Mouse (Mus musculus): ENCODE results near the gene Tmem184a.

Gene Tmem184a
- long read RNA-seq, experiment 1, result 0 reads
- long read RNA-seq, experiment 2, full-length matches to known transcripts, result 2 of 2 reads
- long read RNA-seq, experiment 2, partial matches to known transcripts, result 0 of 2 reads
- long read RNA-seq, experiment 2, other reads (novel, unspliced or antisense), result 0 of 2 reads

- intact Hi-C loops (cut with DNase I), result loop anchor here (5.0 kb wide), 1 partner anchor 37 kb away; no protein-coding TSS in a partner anchor
Measured at GRCm38 (mm10) chr5:139819538-139820181, at the start of gene Tmem184a. Tmem184a (minus strand) TSS chr5:139819917.

GRCm38 (mm10) chr5:139862759-139863158, 43.0 kb upstream of the Tmem184a start:
- intact Hi-C loops (cut with DNase I), result no loop called here

GRCm38 (mm10) chr5:139860328-139861104, 40.8 kb upstream of the Tmem184a start:
- intact Hi-C loops (cut with DNase I), result no loop called here

GRCm38 (mm10) chr5:139849626-139850320, 30.1 kb upstream of the Tmem184a start:
- intact Hi-C loops (cut with DNase I), result loop anchor here (5.0 kb wide), 1 partner anchor 58 kb away; the partner anchor contains the start of gene Elfn1

- intact Hi-C loops (cut with DNase I), result loop anchor here (2.0 to 5.0 kb wide), 6 partner anchors 93 to 558 kb away; no protein-coding TSS in a partner anchor
Measured at GRCm38 (mm10) chr5:139839142-139839541, 19.4 kb upstream of the Tmem184a start.

- intact Hi-C loops (cut with DNase I), result loop anchor here (2.0 to 5.0 kb wide), 6 partner anchors 94 to 559 kb away; no protein-coding TSS in a partner anchor
Measured at GRCm38 (mm10) chr5:139838476-139838892, 18.8 kb upstream of the Tmem184a start.

GRCm38 (mm10) chr5:139835706-139836105, 16.0 kb upstream of the Tmem184a start:
- intact Hi-C loops (cut with DNase I), result loop anchor here (5.0 kb wide), 5 partner anchors 97 to 562 kb away; no protein-coding TSS in a partner anchor

GRCm38 (mm10) chr5:139832125-139832524, 12.4 kb upstream of the Tmem184a start:
- intact Hi-C loops (cut with DNase I), result no loop called here

- intact Hi-C loops (cut with DNase I), result no loop called here
Measured at GRCm38 (mm10) chr5:139830734-139831133, 11.0 kb upstream of the Tmem184a start.

GRCm38 (mm10) chr5:139829384-139829783, 9.7 kb upstream of the Tmem184a start:
- intact Hi-C loops (cut with DNase I), result no loop called here

- intact Hi-C loops (cut with DNase I), result no loop called here
Measured at GRCm38 (mm10) chr5:139827593-139827992, 7.9 kb upstream of the Tmem184a start.

GRCm38 (mm10) chr5:139826357-139827055, 6.8 kb upstream of the Tmem184a start, which contains the start of the genes Gm26938 and Psmg3:
Gm26938 (minus strand) TSS chr5:139826407.
Psmg3 (minus strand) TSS chr5:139826885.
- intact Hi-C loops (cut with DNase I), result no loop called here

GRCm38 (mm10) chr5:139825947-139826346, 6.2 kb upstream of the Tmem184a start:
- intact Hi-C loops (cut with DNase I), result no loop called here

GRCm38 (mm10) chr5:139824531-139824930, 4.8 kb upstream of the Tmem184a start:
- intact Hi-C loops (cut with DNase I), result no loop called here

GRCm38 (mm10) chr5:139821466-139822459, 2.0 kb upstream of the Tmem184a start:
- intact Hi-C loops (cut with DNase I), result no loop called here

GRCm38 (mm10) chr5:139818801-139819200, 916 bp downstream of the Tmem184a start:
- intact Hi-C loops (cut with DNase I), result loop anchor here (5.0 kb wide), 1 partner anchor 36 kb away; no protein-coding TSS in a partner anchor

- intact Hi-C loops (cut with DNase I), result loop anchor here (5.0 kb wide), 1 partner anchor 36 kb away; no protein-coding TSS in a partner anchor
Measured at GRCm38 (mm10) chr5:139818056-139818455, 1.7 kb downstream of the Tmem184a start.

GRCm38 (mm10) chr5:139817292-139817691, 2.4 kb downstream of the Tmem184a start:
- intact Hi-C loops (cut with DNase I), result loop anchor here (5.0 kb wide), 1 partner anchor 35 kb away; no protein-coding TSS in a partner anchor

GRCm38 (mm10) chr5:139816445-139816844, 3.3 kb downstream of the Tmem184a start:
- intact Hi-C loops (cut with DNase I), result loop anchor here (5.0 kb wide), 1 partner anchor 34 kb away; no protein-coding TSS in a partner anchor

Measured in adrenal gland (tissue).